Mouse (Mus musculus): ENCODE data around the gene Sos2. TPM values are rescaled to one million over a fixed set of nuclear protein-coding genes. Genes with fewer than 3 reads are reported as not detected.

The Sos2 gene
- polyA plus RNA-seq, 1 experiment, result 50.3 TPM

DNA sequence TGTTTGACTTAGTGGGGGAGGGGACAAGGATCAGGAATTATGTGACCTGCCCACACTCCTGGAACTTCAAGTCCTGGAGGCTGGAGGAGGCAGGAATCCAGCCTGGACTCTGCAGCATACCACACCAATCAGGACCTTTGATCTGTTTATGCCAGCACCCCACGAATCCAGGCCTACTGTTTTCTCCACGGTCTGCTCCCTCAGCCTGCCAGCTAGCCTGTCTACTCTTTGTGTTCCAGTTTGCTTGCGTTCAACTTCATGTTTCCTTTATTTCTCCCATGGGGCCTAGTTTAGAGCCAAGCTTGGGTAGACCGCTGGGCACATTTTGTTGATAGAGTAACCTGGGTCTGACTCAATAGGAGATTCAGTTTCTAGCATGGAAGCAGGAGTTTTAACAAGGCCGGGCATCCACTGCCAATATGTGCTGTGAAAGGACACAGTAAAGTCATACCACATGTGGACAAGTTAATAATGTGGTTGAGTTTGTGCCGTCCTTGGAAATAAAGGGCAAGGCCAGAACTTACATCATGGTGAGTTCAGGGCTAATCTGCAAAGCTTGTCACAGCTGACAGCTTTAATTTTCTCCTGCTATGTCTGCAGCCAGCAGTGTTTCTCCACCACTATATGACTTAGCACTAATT, 125.3 kb downstream of the Sos2 start:
- no peak overlapping the region for H3K27ac ChIP-seq (ENCODE audit: insufficient read depth, low read length)
- DNase-seq, result no peak
- WGBS, result 39% methylated on average over 6 of the region's 6 CpGs
- H3K4me1 ChIP-seq (ENCODE audit: control insufficient read depth, insufficient read depth, low read length), result no peaks in the 10 kb centered on the region
- H3K4me3 ChIP-seq (replicated peaks; ENCODE audit: insufficient read depth, low read depth, low read length), result no peak overlapping the region
- TF ChIP-seq CTCF (IDR thresholded peaks at IDR 0.05; ENCODE audit: borderline replicate concordance, insufficient read depth, low read depth, low read length) (no peak), POLR2A (IDR thresholded peaks at IDR 0.05; ENCODE audit: borderline replicate concordance, insufficient read depth, low read length) (no peak)
- H3K27me3 ChIP-seq (ENCODE audit: control insufficient read depth, insufficient read depth, low read length), result no peaks in the 10 kb centered on the region

DNA sequence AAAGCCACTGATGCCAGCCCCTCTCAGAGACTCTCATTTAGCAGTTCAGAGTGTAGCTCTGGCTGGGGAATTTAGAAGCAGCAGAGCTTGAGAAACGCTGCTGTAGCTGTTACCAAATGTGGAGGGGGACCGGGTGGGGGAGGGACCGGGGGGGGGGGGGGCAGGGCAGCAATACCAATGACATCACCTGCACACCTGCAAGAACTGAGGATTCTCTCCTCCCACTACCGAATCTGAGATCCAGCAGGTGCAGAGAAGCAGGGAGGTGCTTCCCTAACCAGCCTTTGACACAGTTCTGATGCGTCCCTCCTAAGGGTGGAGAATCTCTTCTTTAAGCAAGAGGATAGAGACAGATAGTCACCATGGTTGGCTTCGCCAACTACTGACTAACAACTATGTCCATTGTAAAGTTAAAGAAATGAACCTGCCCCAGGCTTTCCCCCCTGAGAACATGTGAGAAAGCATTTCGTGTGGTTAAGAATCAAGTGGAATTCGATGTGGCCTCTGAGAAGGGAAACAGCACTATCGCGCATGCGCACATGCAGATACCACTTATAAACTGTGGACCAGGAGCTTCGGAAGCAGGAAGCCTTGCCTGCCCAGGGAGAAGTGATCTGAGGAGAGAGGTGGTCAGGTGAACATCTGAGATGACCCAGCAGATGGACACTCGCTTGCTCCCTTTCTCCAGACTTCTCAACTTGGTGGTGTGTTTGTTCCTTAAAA, 136.0 kb downstream of the Sos2 start:
- Histone ChIP-seq H3K27ac (ENCODE audit: insufficient read depth, low read length) (no peak overlapping the region), H3K4me3 (replicated peaks; ENCODE audit: insufficient read depth, low read depth, low read length) (no peak overlapping the region), H3K27me3 (ENCODE audit: control insufficient read depth, insufficient read depth, low read length) (no peaks in the 10 kb centered on the region), H3K4me1 (ENCODE audit: control insufficient read depth, insufficient read depth, low read length) (no peaks in the 10 kb centered on the region)
- DNase-seq, result no peak
- TF ChIP-seq POLR2A (IDR thresholded peaks at IDR 0.05; ENCODE audit: borderline replicate concordance, insufficient read depth, low read length), result no peak
- TF ChIP-seq CTCF (IDR thresholded peaks at IDR 0.05; ENCODE audit: borderline replicate concordance, insufficient read depth, low read depth, low read length), result no peak
- 84% methylated on average over 13 of the region's 13 CpGs for WGBS

DNA sequence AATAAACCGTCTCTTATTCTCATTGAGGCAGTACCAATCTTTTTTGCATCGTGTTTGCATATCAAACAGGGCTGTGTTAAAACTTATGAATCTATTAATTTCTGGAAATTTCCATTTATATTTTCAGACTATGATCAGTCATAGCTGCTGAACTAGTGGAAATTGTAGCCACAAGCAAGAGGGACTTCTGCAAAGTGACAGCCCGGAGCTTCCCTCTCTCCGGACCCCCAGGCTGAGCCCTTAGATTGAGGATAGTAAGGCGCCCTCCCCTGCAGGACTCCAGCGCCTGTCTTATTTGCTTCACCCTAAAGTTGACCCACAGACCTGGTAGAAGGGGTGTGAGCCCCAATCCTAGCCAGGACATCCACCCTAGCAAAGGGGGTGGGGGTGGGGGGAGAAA, 136.7 kb downstream of the Sos2 start:
- H3K4me3 ChIP-seq (replicated peaks; ENCODE audit: insufficient read depth, low read depth, low read length), result no peak overlapping the region
- no peaks in the 10 kb centered on the region for H3K27me3 ChIP-seq (ENCODE audit: control insufficient read depth, insufficient read depth, low read length)
- WGBS, result 93% methylated on average over 6 of the region's 6 CpGs
- no peaks in the 10 kb centered on the region for H3K4me1 ChIP-seq (ENCODE audit: control insufficient read depth, insufficient read depth, low read length)
- TF ChIP-seq CTCF (IDR thresholded peaks at IDR 0.05; ENCODE audit: borderline replicate concordance, insufficient read depth, low read depth, low read length) (no peak), POLR2A (IDR thresholded peaks at IDR 0.05; ENCODE audit: borderline replicate concordance, insufficient read depth, low read length) (no peak)
- no peak overlapping the region for H3K27ac ChIP-seq (ENCODE audit: insufficient read depth, low read length)
- DNase-seq, result no peak

DNA sequence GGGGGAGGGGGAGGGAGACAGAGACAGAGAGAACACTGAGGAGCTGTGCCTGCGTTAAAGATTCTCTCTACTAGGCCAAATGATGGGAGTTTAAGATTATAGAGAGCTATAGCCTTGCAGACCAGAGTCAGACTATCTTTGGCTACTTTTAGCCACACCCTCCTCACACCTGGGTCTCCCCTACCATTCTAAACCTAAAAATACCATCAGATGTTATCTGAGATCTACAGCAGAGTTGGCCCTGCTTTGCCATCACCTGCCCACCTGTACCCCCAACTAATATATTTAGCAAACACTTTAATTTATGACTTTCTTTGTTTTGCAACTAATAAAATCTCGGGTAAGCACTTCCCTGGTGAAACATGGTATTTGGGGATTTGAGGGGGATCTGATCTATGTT, 137.1 kb downstream of the Sos2 start:
- 71% methylated on average over 2 of the region's 2 CpGs for WGBS
- no peak overlapping the region for H3K4me3 ChIP-seq (replicated peaks; ENCODE audit: insufficient read depth, low read depth, low read length)
- H3K27ac ChIP-seq (ENCODE audit: insufficient read depth, low read length), result no peak overlapping the region
- no peak for DNase-seq
- TF ChIP-seq POLR2A (IDR thresholded peaks at IDR 0.05; ENCODE audit: borderline replicate concordance, insufficient read depth, low read length), result no peak
- TF ChIP-seq CTCF (IDR thresholded peaks at IDR 0.05; ENCODE audit: borderline replicate concordance, insufficient read depth, low read depth, low read length), result no peak
- H3K4me1 ChIP-seq (ENCODE audit: control insufficient read depth, insufficient read depth, low read length), result no peaks in the 10 kb centered on the region
- no peaks in the 10 kb centered on the region for H3K27me3 ChIP-seq (ENCODE audit: control insufficient read depth, insufficient read depth, low read length)

DNA sequence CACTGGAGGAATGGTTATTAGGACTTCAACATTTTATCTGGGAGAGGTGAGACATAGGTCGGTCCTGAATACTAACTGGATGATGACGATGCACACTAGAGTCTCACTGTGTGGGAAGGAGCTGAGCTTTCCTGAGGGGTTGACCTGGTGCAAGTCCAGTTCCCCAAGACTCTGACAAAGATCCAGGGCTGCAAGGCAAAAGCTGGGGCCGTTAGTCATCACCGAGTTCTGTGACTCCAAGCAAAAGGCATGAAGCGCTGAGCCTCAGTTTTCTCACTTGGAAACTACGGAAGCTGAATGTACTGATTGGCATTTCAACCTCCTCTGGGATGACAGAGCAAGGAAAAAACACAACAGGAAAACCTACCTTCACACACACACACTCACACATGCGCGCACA, 139.3 kb downstream of the Sos2 start:
- TF ChIP-seq POLR2A (IDR thresholded peaks at IDR 0.05; ENCODE audit: borderline replicate concordance, insufficient read depth, low read length) (no peak), CTCF (IDR thresholded peaks at IDR 0.05; ENCODE audit: borderline replicate concordance, insufficient read depth, low read depth, low read length) (no peak)
- H3K27me3 ChIP-seq (ENCODE audit: control insufficient read depth, insufficient read depth, low read length), result no peaks in the 10 kb centered on the region
- H3K4me3 ChIP-seq (replicated peaks; ENCODE audit: insufficient read depth, low read depth, low read length), result no peak overlapping the region
- H3K27ac ChIP-seq (ENCODE audit: insufficient read depth, low read length), result no peak overlapping the region
- no peak for DNase-seq
- WGBS, result 97% methylated on average over 8 of the region's 8 CpGs
- peaks cover 4% of the 10 kb centered on the region; the same call in 1 of the 2 replicates for H3K4me1 ChIP-seq (ENCODE audit: control insufficient read depth, insufficient read depth, low read length)

DNA sequence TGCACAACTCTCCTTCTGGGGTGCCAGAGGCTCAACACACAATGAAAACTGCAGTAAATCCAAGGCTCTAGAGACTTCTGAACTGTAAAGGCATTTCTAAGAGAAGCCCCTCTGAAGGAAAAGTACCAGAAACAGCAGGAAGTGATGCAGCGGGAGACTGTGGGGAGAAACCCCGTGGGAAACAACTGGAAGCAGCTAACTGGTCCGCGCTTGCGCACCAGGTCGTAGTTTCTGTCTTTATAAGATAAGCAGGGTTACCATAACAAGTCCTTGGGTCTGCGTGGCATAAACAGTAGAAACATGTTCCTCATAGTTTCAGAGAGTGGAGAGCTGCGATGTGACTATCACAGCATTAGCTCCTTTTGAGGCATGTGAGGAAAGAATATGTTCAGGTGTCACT, 140.0 kb downstream of the Sos2 start:
- Histone ChIP-seq H3K27me3 (ENCODE audit: control insufficient read depth, insufficient read depth, low read length) (no peaks in the 10 kb centered on the region), H3K27ac (ENCODE audit: insufficient read depth, low read length) (no peak overlapping the region), H3K4me1 (ENCODE audit: control insufficient read depth, insufficient read depth, low read length) (peaks cover 10% of the 10 kb centered on the region), H3K4me3 (replicated peaks; ENCODE audit: insufficient read depth, low read depth, low read length) (no peak overlapping the region)
- TF ChIP-seq POLR2A (IDR thresholded peaks at IDR 0.05; ENCODE audit: borderline replicate concordance, insufficient read depth, low read length) (no peak), CTCF (IDR thresholded peaks at IDR 0.05; ENCODE audit: borderline replicate concordance, insufficient read depth, low read depth, low read length) (no peak)
- no peak for DNase-seq
- 91% methylated on average over 8 of the region's 8 CpGs for WGBS

DNA sequence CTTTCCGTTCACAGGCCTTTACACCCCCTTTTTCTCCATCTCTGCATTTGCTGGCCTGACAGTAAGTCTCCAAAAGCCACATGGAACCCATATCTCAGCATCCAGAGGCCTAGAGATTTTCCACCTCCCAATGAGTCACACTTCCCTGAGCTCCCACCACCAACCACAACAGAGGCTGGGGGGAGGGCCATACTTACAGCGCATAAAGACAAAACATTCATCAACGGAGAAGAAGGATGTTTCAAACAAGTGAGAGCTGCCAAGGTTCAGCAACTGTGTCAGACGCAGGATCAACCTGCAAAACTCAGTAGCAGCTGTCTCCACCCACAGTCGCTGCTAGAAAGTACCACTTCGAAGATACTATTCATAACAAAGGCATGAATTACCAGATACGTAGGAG, 142.3 kb downstream of the Sos2 start:
- Histone ChIP-seq H3K27me3 (ENCODE audit: control insufficient read depth, insufficient read depth, low read length) (no peaks in the 10 kb centered on the region), H3K27ac (ENCODE audit: insufficient read depth, low read length) (no peak overlapping the region), H3K4me3 (replicated peaks; ENCODE audit: insufficient read depth, low read depth, low read length) (no peak overlapping the region), H3K4me1 (ENCODE audit: control insufficient read depth, insufficient read depth, low read length) (peaks cover 13% of the 10 kb centered on the region)
- 86% methylated on average over 7 of the region's 7 CpGs for WGBS
- DNase-seq, result no peak
- TF ChIP-seq POLR2A (IDR thresholded peaks at IDR 0.05; ENCODE audit: borderline replicate concordance, insufficient read depth, low read length) (no peak), CTCF (IDR thresholded peaks at IDR 0.05; ENCODE audit: borderline replicate concordance, insufficient read depth, low read depth, low read length) (no peak)

DNA sequence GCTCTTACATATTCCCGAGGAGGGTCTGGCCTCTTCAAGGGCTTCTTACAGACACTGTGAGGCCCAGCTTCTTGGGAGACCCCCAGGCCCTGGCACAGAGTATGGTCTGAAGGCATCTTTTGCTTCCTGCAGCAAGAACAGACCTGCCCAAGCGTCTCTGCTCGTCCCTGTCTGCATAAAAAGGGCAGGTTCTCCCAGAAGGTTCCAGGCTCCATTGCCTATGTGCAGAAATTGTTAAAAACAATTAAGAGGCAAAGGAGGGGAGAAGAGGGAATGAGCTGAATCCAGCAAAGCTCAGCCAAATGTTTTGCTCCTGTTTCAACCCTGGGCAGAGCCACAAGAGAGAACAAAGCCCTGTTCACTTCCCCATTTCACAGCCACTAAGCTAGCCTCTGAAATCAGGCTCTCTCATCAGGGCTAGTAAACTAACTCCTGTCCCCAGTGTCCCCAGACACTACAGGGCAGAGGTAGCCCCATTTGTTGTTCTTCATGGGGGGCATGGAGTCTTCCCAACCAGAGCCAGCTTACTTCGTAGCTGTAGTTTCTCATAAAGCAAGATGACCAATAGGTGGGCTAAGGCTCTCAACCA, 143.2 kb downstream of the Sos2 start:
- Histone ChIP-seq H3K4me3 (replicated peaks; ENCODE audit: insufficient read depth, low read depth, low read length) (no peak overlapping the region), H3K4me1 (ENCODE audit: control insufficient read depth, insufficient read depth, low read length) (peaks cover 13% of the 10 kb centered on the region), H3K27ac (ENCODE audit: insufficient read depth, low read length) (peak overlapping the region; percentile 16; the same call in 1 of the 2 replicates), H3K27me3 (ENCODE audit: control insufficient read depth, insufficient read depth, low read length) (no peaks in the 10 kb centered on the region)
- no peak for TF ChIP-seq CTCF (IDR thresholded peaks at IDR 0.05; ENCODE audit: borderline replicate concordance, insufficient read depth, low read depth, low read length)
- no peak for TF ChIP-seq POLR2A (IDR thresholded peaks at IDR 0.05; ENCODE audit: borderline replicate concordance, insufficient read depth, low read length)
- DNase-seq, result no peak
- 79% methylated on average over 4 of the region's 4 CpGs for WGBS
